Mouse (Mus musculus) hindbrain, embryonic 11.5 days (tissue): ENCODE measurements at regions not wholly inside any gene's neighbourhood (a gene's known extent, or its start where the extent isn't known, plus 50 kb on each side); places are given as distances from the start of the nearest gene placed in this dataset.
"Not testable (repeated sequence)": the region's sequence is repeated elsewhere in the genome, so short reads cannot be mapped to it uniquely, and the experiment has no call there.

Experiments used
- ATAC-seq: fragments of 200-750 bp; cut with Nextera tagmentation; 2 replicates; pipeline ENCODE4 v1.8.0; 2017; ENCODE audit warnings: mild to moderate bottlenecking, moderate TSS enrichment, moderate library complexity; ENCODE audit not compliant: low FRiP score
- DNase-seq: peaks from one replicate; pipeline ENCODE4 v3.0.0-alpha.2; 2015; ENCODE audit warnings: low spot score
- H3K27ac ChIP-seq: fragments of 300-500 bp; sonication (generic); 2 replicates; pipeline ENCODE4 v1.5.1; 2014; ENCODE audit warnings: mild to moderate bottlenecking, low read depth, low read length
- H3K27me3 ChIP-seq: fragments of 300-500 bp; sonication (generic); 2 replicates; pipeline ENCODE4 v1.6.1; 2014; ENCODE audit warnings: mild to moderate bottlenecking, low read length, moderate library complexity, mixed read lengths; ENCODE audit not compliant: control insufficient read depth, insufficient read depth
- H3K36me3 ChIP-seq: fragments of 300-500 bp; sonication (generic); 2 replicates; pipeline ENCODE4 v1.6.1; 2014; ENCODE audit warnings: mild to moderate bottlenecking, low read length, moderate library complexity, mixed read lengths; ENCODE audit not compliant: control insufficient read depth, insufficient read depth
- H3K4me1 ChIP-seq: fragments of 300-500 bp; sonication (generic); replicated peaks from 2 replicates; pipeline ENCODE4 v1.6.1; 2014; ENCODE audit warnings: low read length, mixed read lengths; ENCODE audit not compliant: control insufficient read depth, insufficient read depth
- H3K4me2 ChIP-seq: fragments of 300-500 bp; sonication (generic); replicated peaks from 2 replicates; pipeline ENCODE4 v1.6.1; 2014; ENCODE audit warnings: mild to moderate bottlenecking, low read depth, low read length
- H3K4me3 ChIP-seq: fragments of 300-500 bp; sonication (generic); 2 replicates; pipeline ENCODE4 v1.5.1; 2014; ENCODE audit warnings: low read depth, low read length
- H3K9ac ChIP-seq: fragments of 300-500 bp; sonication (generic); 2 replicates; pipeline ENCODE4 v1.6.1; 2014; ENCODE audit warnings: low read depth, low read length
- H3K9me3 ChIP-seq: fragments of 300-500 bp; sonication (generic); 2 replicates; pipeline ENCODE4 v1.6.1; 2016; ENCODE audit warnings: low read length; ENCODE audit not compliant: control insufficient read depth
- WGBS: fragments of 180-500 bp; shearing (Covaris S2); extraction: QIAGEN DNeasy Blood & Tissue Kit; methylation state at CpG from one replicate; pipeline ENCODE4 v1.1.7; 2014; 5-methylcytosine and 5-hydroxymethylcytosine counted together

- Histone ChIP-seq H3K4me1 (no peaks in the 10 kb centered on the region), H3K27ac (no peak overlapping the region), H3K27me3 (no peaks in the 10 kb centered on the region), H3K9ac (no peak overlapping the region), H3K36me3 (no peaks in the 10 kb centered on the region), H3K9me3 (no peaks in the 10 kb centered on the region), H3K4me3 (no peak overlapping the region), H3K4me2 (no peak overlapping the region)
- ATAC-seq: no peak
- WGBS: 86% methylated on average over 5 of the region's 5 CpGs
- DNase-seq: no peak
Observed at GRCm38 (mm10) chr12:90571907-90572306, 166.3 kb downstream of the Dio2 start.

- Histone ChIP-seq H3K4me2 (no peak overlapping the region), H3K27me3 (no peaks in the 10 kb centered on the region), H3K4me1 (no peaks in the 10 kb centered on the region), H3K4me3 (no peak overlapping the region), H3K27ac (no peak overlapping the region), H3K9me3 (no peaks in the 10 kb centered on the region), H3K9ac (no peak overlapping the region), H3K36me3 (no peaks in the 10 kb centered on the region)
- no peak for ATAC-seq
- DNase-seq: peak; percentile 31
- 16% methylated on average over 2 of the region's 2 CpGs for WGBS
Observed at GRCm38 (mm10) chr12:90571506-90571905, 166.7 kb downstream of the Dio2 start.

- Histone ChIP-seq H3K27ac (no peak overlapping the region), H3K4me1 (no peaks in the 10 kb centered on the region), H3K36me3 (no peaks in the 10 kb centered on the region), H3K4me2 (no peak overlapping the region), H3K9me3 (no peaks in the 10 kb centered on the region), H3K9ac (no peak overlapping the region), H3K27me3 (no peaks in the 10 kb centered on the region), H3K4me3 (no peak overlapping the region)
- ATAC-seq: no peak
- DNase-seq: peak; percentile 31
- WGBS: 87% methylated on average over 6 of the region's 6 CpGs
Observed at GRCm38 (mm10) chr12:90566349-90566748, 171.9 kb downstream of the Dio2 start.

- Histone ChIP-seq H3K9ac (no peak overlapping the region), H3K36me3 (no peaks in the 10 kb centered on the region), H3K27ac (no peak overlapping the region), H3K4me3 (no peak overlapping the region), H3K4me2 (no peak overlapping the region), H3K4me1 (no peaks in the 10 kb centered on the region), H3K9me3 (no peaks in the 10 kb centered on the region), H3K27me3 (no peaks in the 10 kb centered on the region)
- WGBS: 82% methylated on average over 3 of the region's 3 CpGs
- ATAC-seq (no peak), DNase-seq (no peak)
Observed at GRCm38 (mm10) chr12:90565051-90565450, 173.2 kb downstream of the Dio2 start.

- WGBS: 91% methylated on average over 16 of the region's 22 CpGs
- H3K4me3 ChIP-seq, H3K9ac ChIP-seq, H3K4me1 ChIP-seq, H3K27ac ChIP-seq, H3K4me2 ChIP-seq, H3K27me3 ChIP-seq, ATAC-seq, DNase-seq, H3K36me3 ChIP-seq, H3K9me3 ChIP-seq: not testable (repeated sequence)
Observed at GRCm38 (mm10) chr12:90564594-90564993, 173.6 kb downstream of the Dio2 start.

- H3K9me3 ChIP-seq: no peaks in the 10 kb centered on the region
- WGBS: 91% methylated on average over 5 of the region's 5 CpGs
- H3K4me1 ChIP-seq: no peaks in the 10 kb centered on the region
- no peak overlapping the region for H3K27ac ChIP-seq
- no peak overlapping the region for H3K4me2 ChIP-seq
- no peak for ATAC-seq
- H3K27me3 ChIP-seq: no peaks in the 10 kb centered on the region
- no peaks in the 10 kb centered on the region for H3K36me3 ChIP-seq
- no peak overlapping the region for H3K4me3 ChIP-seq
- no peak overlapping the region for H3K9ac ChIP-seq
- no peak for DNase-seq
Observed at GRCm38 (mm10) chr12:90542361-90542760, 195.9 kb downstream of the Dio2 start.
